Mouse (Mus musculus) megakaryocyte progenitor cell, adult 5-6 weeks (primary cell): ENCODE measurements around the gene Gm5426. TPM values are rescaled to one million over a fixed set of nuclear protein-coding genes. Genes with fewer than 3 reads are reported as not detected.

ENCODE experiments used
- total RNA-seq, 2 experiments: library from RNA; stranded (forward) in 1 of 2; stranded (reverse) in 1 of 2; fragments of 157-497, 149-512 nt in 1 of 2; fragments of 200-1000 nt in 1 of 2; gene quantifications; 2 replicates each; pipeline versions ENCODE4 v1.2.3 to v1.2.4; 2015 to 2017

Gm5426 gene
- total RNA-seq, 2 experiments from 2014 or later, result not detected

Other genes with a start within 250 kb of the Gm5426 start
- gene Eea1, start 196.0 kb upstream of the Gm5426 start, total RNA-seq (2015), result 21.5 and 23.7 TPM in 2 replicates
- 29.2 and 32.3 TPM in 2 replicates for gene Eea1, start 196.0 kb upstream of the Gm5426 start, total RNA-seq (2017)